Mouse (Mus musculus) spleen, adult 2 months (tissue): ENCODE results near the gene Haghl.

Source experiments
- CTCF ChIP-seq: fragments of 200-500 bp; IDR thresholded peaks from 2 replicates; pipeline ENCODE4 v1.5.1; 2011; ENCODE audit warnings: mild to moderate bottlenecking, inconsistent platforms; ENCODE audit not compliant: insufficient read depth, insufficient read length, insufficient replicate concordance; ENCODE audit errors: extremely low read depth
- POLR2A ChIP-seq: fragments of 200-500 bp; IDR thresholded peaks from 2 replicates; pipeline ENCODE4 v1.6.1; 2011; ENCODE audit warnings: low read depth, low read length, inconsistent platforms

GRCm38 (mm10) chr17:25810890-25811289, 25.4 kb upstream of the Haghl start:
- no peak for TF ChIP-seq CTCF
- no peak for TF ChIP-seq POLR2A
